Mouse (Mus musculus) E14TG2a.4 (cell line): ENCODE results near the gene Stt3a.

Experiments used
- H3K27me3 ChIP-seq: 2 replicates; pipeline ENCODE4 v1.6.1; 2014; ENCODE audit warnings: low read length, control low read depth; ENCODE audit not compliant: insufficient read depth
- H3K36me3 ChIP-seq: 2 replicates; pipeline ENCODE4 v1.6.1; 2014; ENCODE audit warnings: low read length, control low read depth; ENCODE audit not compliant: insufficient read depth
- H3K4me1 ChIP-seq: replicated peaks from 2 replicates; pipeline ENCODE4 v1.6.1; 2014; ENCODE audit warnings: low read depth, low read length, control low read depth
- H3K4me3 ChIP-seq: replicated peaks from 2 replicates; pipeline ENCODE4 v1.5.1; 2014; ENCODE audit warnings: mild to moderate bottlenecking, low read length
- H3K9me3 ChIP-seq: 2 replicates; pipeline ENCODE4 v1.6.1; 2014; ENCODE audit warnings: low read length, control low read depth
- CTCF ChIP-seq: conservative IDR thresholded peaks from 2 replicates; pipeline ENCODE4 v1.5.1; 2014; ENCODE audit warnings: low read length
- NANOG ChIP-seq: IDR thresholded peaks from 2 replicates; pipeline ENCODE4 v1.6.1; 2014; ENCODE audit warnings: borderline replicate concordance, low read length, mixed read lengths

Gene Stt3a

DNA sequence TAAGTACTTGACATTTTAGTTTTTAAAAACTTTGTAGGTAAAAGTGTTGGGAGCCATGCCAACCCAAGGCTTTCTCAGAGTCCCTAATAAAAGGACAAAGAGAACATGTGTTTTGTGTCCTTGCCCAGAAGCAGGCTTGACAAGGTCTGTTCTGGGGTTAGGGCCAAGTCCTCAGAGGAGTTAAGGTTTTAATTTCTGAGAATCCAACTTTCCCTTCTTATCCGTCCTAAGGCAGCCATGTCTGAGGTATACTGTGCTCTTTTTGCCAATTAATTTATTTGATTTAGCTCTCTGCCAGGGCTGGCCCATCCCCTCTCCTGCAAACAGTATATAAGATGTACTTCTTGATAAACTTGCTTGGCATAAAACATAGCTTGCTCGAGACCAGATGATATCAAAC is 86.1 kb downstream of the Stt3a start:
- TF ChIP-seq CTCF (no peak), NANOG (no peak)
- Histone ChIP-seq H3K4me3 (no peak overlapping the region), H3K36me3 (no peaks in the 10 kb centered on the region), H3K4me1 (no peaks in the 10 kb centered on the region), H3K9me3 (no peaks in the 10 kb centered on the region), H3K27me3 (no peaks in the 10 kb centered on the region)
